Mouse (Mus musculus) limb, embryonic 14.5 days (tissue): ENCODE data around the gene Osbpl8. TPM values are rescaled to one million over a fixed set of nuclear protein-coding genes. Genes with fewer than 3 reads are reported as not detected.
A peak's percentile ranks its signal among the peaks of the same experiment; 100 is the strongest.

ENCODE experiments used
- ATAC-seq: fragments of 200-750 bp; cut with Nextera tagmentation; 2 replicates; pipeline ENCODE4 v1.8.0; 2017; ENCODE audit warnings: low read depth, moderate number of reproducible peaks, moderate TSS enrichment; ENCODE audit not compliant: low FRiP score
- DNase-seq: peaks from one replicate; pipeline ENCODE4 v3.0.0-alpha.2; 2015; ENCODE audit warnings: low spot score
- H3K27ac ChIP-seq: fragments of 300-500 bp; sonication (generic); replicated peaks from 2 replicates; pipeline ENCODE4 v1.5.1; 2014; ENCODE audit warnings: low read depth, mild to moderate bottlenecking, low read length, moderate library complexity, mixed read lengths
- H3K27me3 ChIP-seq: fragments of 300-500 bp; sonication (generic); 2 replicates; pipeline ENCODE4 v1.6.1; 2014; ENCODE audit warnings: low read length, mixed read lengths; ENCODE audit not compliant: control insufficient read depth, insufficient read depth
- H3K36me3 ChIP-seq: fragments of 300-500 bp; sonication (generic); 2 replicates; pipeline ENCODE4 v1.6.1; 2014; ENCODE audit warnings: mild to moderate bottlenecking, low read length, moderate library complexity, mixed read lengths; ENCODE audit not compliant: control insufficient read depth, insufficient read depth
- H3K4me1 ChIP-seq: fragments of 300-500 bp; sonication (generic); 2 replicates; pipeline ENCODE4 v1.6.1; 2014; ENCODE audit warnings: antibody characterized with exemption, low read length, mixed read lengths; ENCODE audit not compliant: control insufficient read depth, insufficient read depth
- H3K4me2 ChIP-seq: fragments of 300-500 bp; sonication (generic); replicated peaks from 2 replicates; pipeline ENCODE4 v1.6.1; 2014; ENCODE audit warnings: low read depth, mild to moderate bottlenecking, low read length, moderate library complexity; ENCODE audit not compliant: severe bottlenecking
- H3K4me3 ChIP-seq: fragments of 300-500 bp; sonication (generic); replicated peaks from 2 replicates; pipeline ENCODE4 v1.5.1; 2014; ENCODE audit warnings: low read length
- H3K9ac ChIP-seq: fragments of 300-500 bp; sonication (generic); 2 replicates; pipeline ENCODE4 v1.6.1; 2014; ENCODE audit warnings: mild to moderate bottlenecking, low read depth, low read length, moderate library complexity; ENCODE audit not compliant: severe bottlenecking
- H3K9me3 ChIP-seq: fragments of 300-500 bp; sonication (generic); 2 replicates; pipeline ENCODE4 v1.6.1; 2016; ENCODE audit warnings: low read length; ENCODE audit not compliant: control insufficient read depth
- POLR2A ChIP-seq: fragments of 200-500 bp; IDR thresholded peaks from 2 replicates; pipeline ENCODE4 v1.8.0; 2012; ENCODE audit warnings: inconsistent platforms, mild to moderate bottlenecking, moderate library complexity, borderline replicate concordance; ENCODE audit not compliant: insufficient read depth, insufficient read length; ENCODE audit errors: extremely low read depth
- WGBS: fragments of 180-500 bp; shearing (Covaris S2); extraction: QIAGEN DNeasy Blood & Tissue Kit; methylation state at CpG from one replicate; pipeline ENCODE4 v1.1.7; 2014; 5-methylcytosine and 5-hydroxymethylcytosine counted together
- polyA plus RNA-seq, 2 experiments: library from polyadenylated mRNA; depleted of rRNA in 1 of 2; stranded (reverse) in 1 of 2; unstranded in 1 of 2; fragments of >200 nt; fragmentation: Nextera tagmentation in 1 of 2; extraction: Ambion mirVana in 1 of 2; gene quantifications; 2 replicates each; pipeline versions ENCODE4 v1.2.1 to v1.2.3; 2012 to 2014

Gene Osbpl8
- polyA plus RNA-seq, 2 experiments, result 9.0 to 10.4 TPM

GRCm38 (mm10) chr10:111275822-111276221, 111.3 kb downstream of the Osbpl8 start:
- Histone ChIP-seq H3K9ac (no peak overlapping the region), H3K36me3 (peaks cover 49% of the 10 kb centered on the region), H3K4me2 (no peak overlapping the region), H3K4me1 (no peaks in the 10 kb centered on the region), H3K27ac (no peak overlapping the region), H3K4me3 (no peak overlapping the region), H3K9me3 (no peaks in the 10 kb centered on the region), H3K27me3 (no peaks in the 10 kb centered on the region)
- DNase-seq (no peak), ATAC-seq (no peak)
- TF ChIP-seq POLR2A, result no peak
- 88% methylated on average over 2 of the region's 2 CpGs for WGBS

DNA sequence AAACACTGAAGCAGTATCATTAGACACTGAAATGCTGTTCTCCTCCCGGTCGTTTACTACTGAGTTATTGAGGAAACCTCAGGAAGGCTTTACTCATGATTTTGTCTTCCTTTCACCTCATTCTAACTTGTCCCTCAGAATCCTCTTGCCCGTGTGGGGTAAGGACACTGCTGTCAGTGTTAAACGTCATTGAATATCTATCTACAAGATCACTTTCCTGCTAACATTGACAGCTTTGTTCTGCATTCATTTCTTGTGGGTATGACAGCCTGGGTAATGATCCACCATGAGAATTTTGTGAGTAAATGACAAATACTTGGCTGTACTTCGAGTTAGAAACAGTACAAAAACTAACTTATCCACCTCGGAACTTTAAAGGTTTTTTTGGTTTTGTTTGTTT, 133.1 kb downstream of the Osbpl8 start:
- WGBS, result 48% methylated on average over 6 of the region's 6 CpGs
- Histone ChIP-seq H3K4me1 (no peaks in the 10 kb centered on the region), H3K4me3 (peak overlapping the region; percentile 66), H3K9ac (no peak overlapping the region; the same call in 1 of the 2 replicates), H3K27me3 (no peaks in the 10 kb centered on the region), H3K9me3 (no peaks in the 10 kb centered on the region), H3K36me3 (peaks cover 6% of the 10 kb centered on the region), H3K4me2 (peak overlapping the region; percentile 56), H3K27ac (0 out of 2 replicates have a peak overlapping the region, but pooled peaks have one; percentile 87)
- ATAC-seq, result no peak
- no peak for TF ChIP-seq POLR2A
- no peak for DNase-seq

- TF ChIP-seq POLR2A, result 0 out of 2 replicates have a peak, but pooled peaks have one; percentile 43
- Histone ChIP-seq H3K9ac (peak within 1 kb of the TSS; percentile 65), H3K4me2 (peak within 1 kb of the TSS; percentile 56), H3K27ac (peak within 1 kb of the TSS; percentile 87), H3K27me3 (no peaks in the 10 kb centered on the region), H3K4me3 (peak within 1 kb of the TSS; percentile 66), H3K36me3 (peaks cover 3% of the 10 kb centered on the region; the same call in 1 of the 2 replicates), H3K4me1 (no peaks in the 10 kb centered on the region), H3K9me3 (no peaks in the 10 kb centered on the region)
- peak; percentile 99 for ATAC-seq
- 2% methylated on average over 54 of the region's 54 CpGs for WGBS
- DNase-seq, result peak; percentile 99
These were observed 133.9 kb downstream of the Osbpl8 start, which contains the start of gene Bbs10 for GRCm38 (mm10) chr10:111298140-111299098. Gene Bbs10, plus strand, starts transcription at chr10:111298679.

DNA sequence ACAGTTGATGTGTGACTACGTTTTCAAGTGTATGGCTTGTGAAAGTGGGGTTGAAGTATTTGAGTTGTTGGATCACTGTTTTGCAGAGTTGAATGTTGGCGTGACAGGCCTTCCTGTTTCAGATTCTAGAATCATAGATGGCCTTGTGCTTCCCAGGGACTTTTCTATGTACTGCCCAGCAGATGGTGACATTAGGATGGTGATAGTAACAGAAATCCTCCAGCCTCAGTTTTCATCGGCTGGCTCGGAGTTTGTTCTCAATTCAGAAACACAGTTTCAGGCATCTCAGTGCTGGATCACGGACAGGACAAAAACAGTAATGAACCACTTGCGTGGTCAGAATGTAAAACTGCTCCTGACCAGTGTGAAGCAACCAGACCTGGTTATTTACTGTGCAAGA, 135.0 kb downstream of the Osbpl8 start:
- H3K4me3 ChIP-seq, result no peak overlapping the region; the same call in 1 of the 2 replicates
- no peak overlapping the region for H3K9ac ChIP-seq
- TF ChIP-seq POLR2A, result no peak
- H3K9me3 ChIP-seq, result no peaks in the 10 kb centered on the region
- ATAC-seq (no peak), DNase-seq (no peak)
- H3K4me1 ChIP-seq, result no peaks in the 10 kb centered on the region
- 86% methylated on average over 6 of the region's 6 CpGs for WGBS
- no peak overlapping the region for H3K27ac ChIP-seq
- no peak overlapping the region for H3K4me2 ChIP-seq
- H3K36me3 ChIP-seq, result no peaks in the 10 kb centered on the region
- no peaks in the 10 kb centered on the region for H3K27me3 ChIP-seq

GRCm38 (mm10) chr10:111301041-111301440, 136.5 kb downstream of the Osbpl8 start:
- 91% methylated on average over 5 of the region's 5 CpGs for WGBS
- DNase-seq, result no peak
- H3K4me3 ChIP-seq, result no peak overlapping the region
- H3K36me3 ChIP-seq, result no peaks in the 10 kb centered on the region
- no peak for TF ChIP-seq POLR2A
- no peak overlapping the region for H3K4me2 ChIP-seq
- H3K9me3 ChIP-seq, result no peaks in the 10 kb centered on the region
- H3K4me1 ChIP-seq, result no peaks in the 10 kb centered on the region
- no peaks in the 10 kb centered on the region for H3K27me3 ChIP-seq
- H3K9ac ChIP-seq, result no peak overlapping the region
- no peak overlapping the region for H3K27ac ChIP-seq
- no peak for ATAC-seq
